Mouse (Mus musculus) heart, postnatal 0 days (tissue): ENCODE results near the gene Ltc4s. TPM values are rescaled to one million over a fixed set of nuclear protein-coding genes. Genes with fewer than 3 reads are reported as not detected.

Experiments used
- ATAC-seq: fragments of 200-750 bp; cut with Nextera tagmentation; 2 replicates; pipeline ENCODE4 v1.8.0; 2017; ENCODE audit warnings: low read depth, moderate number of reproducible peaks, moderate library complexity; ENCODE audit not compliant: insufficient read depth
- DNase-seq: peaks from one replicate; pipeline ENCODE4 v3.0.0-alpha.2; 2016; ENCODE audit warnings: low spot score
- H3K27ac ChIP-seq: fragments of 300-500 bp; sonication (generic); 2 replicates; pipeline ENCODE4 v1.5.1; 2014; ENCODE audit warnings: low read depth, mild to moderate bottlenecking
- H3K27me3 ChIP-seq: fragments of 300-500 bp; sonication (generic); 2 replicates; pipeline ENCODE4 v1.6.1; 2014; ENCODE audit warnings: low read length, mixed read lengths; ENCODE audit not compliant: control insufficient read depth, insufficient read depth
- H3K36me3 ChIP-seq: fragments of 300-500 bp; sonication (generic); replicated peaks from 2 replicates; pipeline ENCODE4 v1.6.1; 2014; ENCODE audit warnings: low read length, mixed read lengths; ENCODE audit not compliant: control insufficient read depth, insufficient read depth
- H3K4me1 ChIP-seq: fragments of 300-500 bp; sonication (generic); 2 replicates; pipeline ENCODE4 v1.6.1; 2014; ENCODE audit warnings: antibody characterized with exemption; ENCODE audit not compliant: control insufficient read depth, insufficient read depth
- H3K4me2 ChIP-seq: fragments of 300-500 bp; sonication (generic); 2 replicates; pipeline ENCODE4 v1.6.1; 2014; ENCODE audit warnings: low read depth, mild to moderate bottlenecking, low read length, moderate library complexity
- H3K4me3 ChIP-seq: fragments of 300-500 bp; sonication (generic); 2 replicates; pipeline ENCODE4 v1.5.1; 2014; ENCODE audit warnings: low read depth, low read length
- H3K9ac ChIP-seq: fragments of 300-500 bp; sonication (generic); replicated peaks from 2 replicates; pipeline ENCODE4 v1.6.1; 2014; ENCODE audit warnings: low read depth, low read length, mixed read lengths
- H3K9me3 ChIP-seq: fragments of 300-500 bp; sonication (generic); replicated peaks from 2 replicates; pipeline ENCODE4 v1.6.1; 2016; ENCODE audit warnings: low read length; ENCODE audit not compliant: control insufficient read depth
- CTCF ChIP-seq: IDR thresholded peaks from 2 replicates; pipeline ENCODE4 v1.5.1; 2016; ENCODE audit warnings: antibody characterized with exemption, control low read depth, low read depth
- EP300 ChIP-seq: IDR thresholded peaks from 2 replicates; pipeline ENCODE4 v1.6.1; 2016; ENCODE audit warnings: antibody characterized with exemption, low read depth
- WGBS: fragments of 180-500 bp; shearing (Covaris S2); extraction: QIAGEN DNeasy Blood & Tissue Kit; methylation state at CpG from one replicate; pipeline ENCODE4 v1.1.7; 2014; 5-methylcytosine and 5-hydroxymethylcytosine counted together
- polyA plus RNA-seq: library from polyadenylated mRNA; unstranded; fragments of >200 nt; fragmentation: Nextera tagmentation; extraction: Ambion mirVana; gene quantifications from 2 replicates; pipeline ENCODE4 v1.2.1, GENCODE M21; 2015
- total RNA-seq: library from RNA; depleted of rRNA; stranded (reverse); fragments of >200 nt; gene quantifications from 2 replicates; pipeline ENCODE4 v1.2.3, GENCODE M21; 2014; ENCODE audit warnings: low replicate concordance

Ltc4s gene
- total and polyA plus RNA-seq, 2 experiments from 2014 or later, result 2.2 TPM; not detected in 1

- TF ChIP-seq EP300 (no peak), CTCF (no peak)
- H3K36me3 ChIP-seq, result peaks cover 8% of the 10 kb centered on the region; the same call in 1 of the 2 replicates
- no peak overlapping the region for H3K9ac ChIP-seq
- no peaks in the 10 kb centered on the region for H3K27me3 ChIP-seq
- H3K9me3 ChIP-seq, result no peaks in the 10 kb centered on the region
- H3K4me2 ChIP-seq, result no peak overlapping the region
- peaks cover 21% of the 10 kb centered on the region for H3K4me1 ChIP-seq
- DNase-seq (no peak), ATAC-seq (no peak)
- H3K4me3 ChIP-seq, result no peak overlapping the region
- WGBS, result 91% methylated on average over 6 of the region's 6 CpGs
- H3K27ac ChIP-seq, result no peak overlapping the region
Observed at GRCm38 (mm10) chr11:50277706-50278105, 39.3 kb upstream of the Ltc4s start.

GRCm38 (mm10) chr11:50277025-50277424 lies 38.6 kb upstream of the Ltc4s start:
- no peak overlapping the region for H3K4me3 ChIP-seq
- DNase-seq (no peak), ATAC-seq (no peak)
- H3K4me2 ChIP-seq, result no peak overlapping the region
- H3K4me1 ChIP-seq, result peaks cover 22% of the 10 kb centered on the region
- no peak overlapping the region for H3K9ac ChIP-seq
- H3K9me3 ChIP-seq, result no peaks in the 10 kb centered on the region
- no peak for TF ChIP-seq EP300
- TF ChIP-seq CTCF, result no peak
- H3K27me3 ChIP-seq, result no peaks in the 10 kb centered on the region
- no peak overlapping the region for H3K27ac ChIP-seq
- peaks cover 8% of the 10 kb centered on the region; the same call in 1 of the 2 replicates for H3K36me3 ChIP-seq

GRCm38 (mm10) chr11:50275568-50276151 lies 37.2 kb upstream of the Ltc4s start:
- Histone ChIP-seq H3K27ac (peak overlapping the region; percentile 88), H3K9me3 (no peaks in the 10 kb centered on the region), H3K4me2 (peak overlapping the region; percentile 34), H3K9ac (no peak overlapping the region), H3K4me3 (no peak overlapping the region), H3K4me1 (peaks cover 35% of the 10 kb centered on the region), H3K36me3 (peaks cover 2% of the 10 kb centered on the region; the same call in 1 of the 2 replicates), H3K27me3 (no peaks in the 10 kb centered on the region)
- ATAC-seq (peak; percentile 87), DNase-seq (peak; percentile 92)
- WGBS, result 16% methylated on average over 5 of the region's 5 CpGs
- TF ChIP-seq CTCF, result no peak
- peak; percentile 66 for TF ChIP-seq EP300

DNA sequence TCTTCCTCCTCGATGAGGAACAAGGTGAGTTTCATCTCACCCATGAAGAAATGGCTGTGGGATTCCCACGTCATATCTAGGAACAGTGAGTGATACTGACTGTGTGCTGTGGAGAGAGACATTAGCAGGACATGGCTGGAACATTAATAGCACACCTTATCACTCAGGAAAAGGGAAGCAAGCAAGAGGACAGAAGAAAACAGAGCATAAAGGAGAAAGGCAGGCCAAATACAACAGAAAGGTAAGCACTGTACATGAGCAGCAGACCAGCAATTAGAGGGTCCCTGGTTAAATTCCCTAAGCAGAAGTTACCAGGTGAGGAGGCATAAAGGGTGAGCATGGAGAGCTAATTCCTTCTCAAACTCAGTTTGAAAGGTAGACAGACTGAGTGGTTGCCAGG lies 36.7 kb upstream of the Ltc4s start:
- Histone ChIP-seq H3K4me1 (peaks cover 36% of the 10 kb centered on the region), H3K4me2 (peak overlapping the region; percentile 34), H3K27me3 (no peaks in the 10 kb centered on the region), H3K36me3 (no peaks in the 10 kb centered on the region), H3K27ac (peak overlapping the region; percentile 88), H3K4me3 (no peak overlapping the region), H3K9ac (no peak overlapping the region), H3K9me3 (no peaks in the 10 kb centered on the region)
- DNase-seq (peak; percentile 36), ATAC-seq (no peak; the same call in 1 of the 2 replicates)
- TF ChIP-seq EP300 (no peak), CTCF (no peak)
- WGBS, result 13% methylated on average over 2 of the region's 2 CpGs

DNA sequence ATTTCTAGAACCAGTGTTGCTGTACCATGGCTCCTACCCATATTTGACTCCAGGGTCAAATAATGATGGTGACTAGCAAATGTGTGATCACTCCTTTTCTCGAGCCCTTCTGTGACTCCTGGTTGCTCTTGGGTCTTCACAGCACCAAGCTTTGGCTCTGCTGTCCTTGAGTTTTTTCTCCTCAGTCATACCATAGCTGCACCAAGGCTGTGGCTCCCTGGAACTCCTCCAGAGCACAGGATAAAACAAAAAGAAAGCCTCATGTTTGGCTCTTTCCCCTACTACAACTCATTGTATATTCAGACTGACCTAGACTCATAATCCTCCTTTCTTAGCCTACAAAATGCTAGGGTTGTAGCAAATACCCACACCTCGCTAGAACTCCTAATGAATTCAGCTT lies 34.4 kb upstream of the Ltc4s start:
- no peak overlapping the region for H3K4me3 ChIP-seq
- no peak for TF ChIP-seq EP300
- TF ChIP-seq CTCF, result no peak
- no peaks in the 10 kb centered on the region for H3K9me3 ChIP-seq
- H3K27me3 ChIP-seq, result no peaks in the 10 kb centered on the region
- no peaks in the 10 kb centered on the region for H3K36me3 ChIP-seq
- peaks cover 33% of the 10 kb centered on the region for H3K4me1 ChIP-seq
- H3K4me2 ChIP-seq, result no peak overlapping the region
- H3K27ac ChIP-seq, result no peak overlapping the region
- 88% methylated on average over 2 of the region's 2 CpGs for WGBS
- ATAC-seq, result no peak
- H3K9ac ChIP-seq, result no peak overlapping the region
- DNase-seq, result no peak

DNA sequence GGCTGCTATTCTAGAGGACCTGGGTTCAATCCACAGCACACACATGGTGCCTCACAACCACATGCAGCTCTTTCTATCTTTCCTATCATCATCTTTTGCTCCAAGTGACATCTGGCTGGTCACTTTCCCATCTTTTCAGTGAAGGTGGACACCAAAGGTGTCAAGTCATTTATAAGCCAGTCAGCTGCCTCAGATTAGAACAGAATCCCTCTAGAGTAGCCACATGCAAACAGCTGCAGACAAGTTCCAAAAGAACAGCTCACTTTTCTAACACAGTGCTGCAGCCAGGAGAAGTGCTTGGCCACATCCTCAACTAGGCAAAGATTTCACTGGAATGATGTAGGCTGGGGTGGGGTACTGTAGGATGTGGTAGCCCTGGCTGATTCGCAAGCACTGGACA lies 31.5 kb upstream of the Ltc4s start:
- 88% methylated on average over 1 of the region's 1 CpGs for WGBS
- no peak for ATAC-seq
- no peak overlapping the region for H3K27ac ChIP-seq
- H3K4me2 ChIP-seq, result no peak overlapping the region
- no peak for DNase-seq
- no peak overlapping the region for H3K9ac ChIP-seq
- no peak for TF ChIP-seq CTCF
- TF ChIP-seq EP300, result no peak
- H3K4me3 ChIP-seq, result no peak overlapping the region
- no peaks in the 10 kb centered on the region for H3K27me3 ChIP-seq
- H3K4me1 ChIP-seq, result peaks cover 15% of the 10 kb centered on the region; the same call in 1 of the 2 replicates
- peaks cover 23% of the 10 kb centered on the region for H3K36me3 ChIP-seq
- no peaks in the 10 kb centered on the region for H3K9me3 ChIP-seq
